Mouse (Mus musculus): Measurements from ENCODE around the gene Rbfox3.
A peak's percentile ranks its signal among the peaks of the same experiment; 100 is the strongest.

- no peak for TF ChIP-seq EP300 (IDR thresholded peaks at IDR 0.05)
- peak; percentile 67 for TF ChIP-seq CTCF (IDR thresholded peaks at IDR 0.05)
Measured at GRCm38 (mm10) chr11:118534382-118535092, 376.9 kb downstream of the Rbfox3 start.

All from lung, postnatal 0 days (tissue).